ENCODE assay signal across 8 mouse cellular contexts in the genomic region with DNA sequence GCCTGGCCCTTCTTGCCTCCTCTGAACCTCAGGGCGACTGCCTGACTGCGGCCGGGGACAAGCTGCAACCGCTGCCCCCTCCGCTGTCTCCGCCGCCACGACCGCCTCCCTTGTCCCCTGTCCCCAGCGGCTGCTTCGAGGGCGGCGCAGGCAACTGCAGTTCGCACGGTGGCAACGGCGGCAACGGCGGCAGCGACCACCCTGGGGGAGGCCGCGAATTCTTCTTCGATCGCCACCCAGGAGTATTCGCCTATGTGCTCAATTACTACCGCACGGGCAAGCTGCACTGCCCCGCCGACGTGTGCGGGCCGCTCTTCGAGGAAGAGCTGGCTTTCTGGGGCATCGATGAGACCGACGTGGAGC. TPM values are rescaled to one million over a fixed set of nuclear protein-coding genes. Genes with fewer than 3 reads are reported as not detected.
DNase-seq lines count a peak whose midpoint lies in the region; ATAC-seq lines count a peak whose summit lies in the region.

No protein-coding gene starts in this region.

- WGBS in intestine, embryonic 14.5 days, result 2% methylated on average over 36 of the region's 36 CpGs
- 1% methylated on average over 36 of the region's 36 CpGs for WGBS in midbrain, embryonic 12.5 days

- no peak for ATAC-seq in intestine, embryonic 14.5 days (replicated peaks; ENCODE audit: low FRiP score, low TSS enrichment, low read depth)
- peak; percentile 53; the same call in 1 of the 2 replicates for ATAC-seq in midbrain, embryonic 12.5 days (ENCODE audit: low FRiP score, low read depth)

- peaks cover 7% of the 10 kb centered on the region; the same call in 1 of the 2 replicates for H3K4me1 ChIP-seq in intestine, embryonic 14.5 days (replicated peaks; ENCODE audit: control insufficient read depth, insufficient read depth, low read length)
- peaks cover 18% of the 10 kb centered on the region for H3K4me1 ChIP-seq in midbrain, embryonic 12.5 days

- H3K27ac ChIP-seq in intestine, embryonic 14.5 days (ENCODE audit: low read depth), result no peak overlapping the region
- no peak overlapping the region for H3K27ac ChIP-seq in midbrain, embryonic 12.5 days (replicated peaks)

- peak overlapping the region; percentile 93 for H3K4me2 ChIP-seq in intestine, embryonic 14.5 days (ENCODE audit: low read length)
- peak overlapping the region; percentile 95 for H3K4me2 ChIP-seq in midbrain, embryonic 12.5 days (replicated peaks)

- peak; percentile 11 to 16 for DNase-seq in cerebellum, postnatal 14 days
- no peak for DNase-seq in cerebellum, postnatal 4 days (ENCODE audit: low spot score in 2 of 2)
- peak; percentile 20 for DNase-seq in right cerebral cortex, postnatal 14 days
- no peak for DNase-seq in right cerebral cortex, postnatal 36 days (ENCODE audit: low spot score in 2 of 2)
- DNase-seq in intestine, embryonic 14.5 days (ENCODE audit: low spot score), result peak; percentile 59
- DNase-seq in spleen, postnatal 14 days (ENCODE audit: low spot score in 2 of 2), result no peak
- no peak for DNase-seq in ovary, adult 18-20 months (ENCODE audit: low spot score)

- peaks cover 55% of the 10 kb centered on the region for H3K27me3 ChIP-seq in intestine, embryonic 14.5 days (replicated peaks; ENCODE audit: control insufficient read depth, insufficient read depth, low read length)
- H3K27me3 ChIP-seq in midbrain, embryonic 12.5 days, result peaks cover 48% of the 10 kb centered on the region

- H3K9me3 ChIP-seq in intestine, embryonic 14.5 days (ENCODE audit: control insufficient read depth, low read length), result no peaks in the 10 kb centered on the region
- no peaks in the 10 kb centered on the region for H3K9me3 ChIP-seq in midbrain, embryonic 12.5 days

- H3K4me3 ChIP-seq in intestine, embryonic 14.5 days (ENCODE audit: low read depth, low read length), result peak overlapping the region; percentile 36
- peak overlapping the region; percentile 64 for H3K4me3 ChIP-seq in midbrain, embryonic 12.5 days

- H3K9ac ChIP-seq in intestine, embryonic 14.5 days (ENCODE audit: low read length), result 0 out of 2 replicates have a peak overlapping the region, but pooled peaks have one; percentile 7
- peak overlapping the region; percentile 51 for H3K9ac ChIP-seq in midbrain, embryonic 12.5 days (replicated peaks)

- no peaks in the 10 kb centered on the region for H3K36me3 ChIP-seq in intestine, embryonic 14.5 days (ENCODE audit: control insufficient read depth, insufficient read depth, low read length)
- H3K36me3 ChIP-seq in midbrain, embryonic 12.5 days, result no peaks in the 10 kb centered on the region

RNA-seq across cellular contexts. Expression of a gene that starts 0.9 kb away (rescaled TPM):
- 0.89 and 1.3 TPM in 2 replicates for polyA plus RNA-seq in intestine, embryonic 14.5 days (2014; fragmentation: Nextera tagmentation; extraction: Ambion mirVana)
- polyA plus RNA-seq in midbrain, embryonic 12.5 days (2016; fragmentation: Nextera tagmentation; extraction: Ambion mirVana), result 2.2 and 2.9 TPM in 2 replicates

Comparison
In these comparisons a context has a peak if more than half of its experiments do, and no peak if none do; other contexts are left out.
1. DNase-seq: peak in cerebellum, postnatal 14 days (2 of 2), right cerebral cortex, postnatal 14 days (single experiment) and intestine, embryonic 14.5 days (single experiment); none in cerebellum, postnatal 4 days (0 of 2), right cerebral cortex, postnatal 36 days (0 of 2), spleen, postnatal 14 days (0 of 2) and ovary, adult 18-20 months (single experiment).